Mouse (Mus musculus) G1E (cell line): ENCODE data around the gene Slc2a4. TPM values are rescaled to one million over a fixed set of nuclear protein-coding genes. Genes with fewer than 3 reads are reported as not detected.
A peak's percentile ranks its signal among the peaks of the same experiment; 100 is the strongest.

Experiments
- ATAC-seq: 2 replicates; pipeline ENCODE4 v1.8.0; 2016; ENCODE audit warnings: mild to moderate bottlenecking; ENCODE audit not compliant: insufficient number of reproducible peaks, poor library complexity, low FRiP score, severe bottlenecking; ENCODE audit errors: extremely low read depth
- DNase-seq: peaks from one replicate; pipeline ENCODE4 v3.0.0; 2012; ENCODE audit warnings: low spot score
- H3K27me3 ChIP-seq: 2 replicates; pipeline ENCODE4 v1.6.1; 2012; ENCODE audit warnings: mild to moderate bottlenecking, low read length, inconsistent platforms; ENCODE audit not compliant: insufficient read depth
- H3K36me3 ChIP-seq: replicated peaks from 2 replicates; pipeline ENCODE3; 2012; ENCODE audit warnings: mild to moderate bottlenecking, inconsistent platforms
- H3K4me1 ChIP-seq: 2 replicates; pipeline ENCODE4 v1.6.1; 2012; ENCODE audit warnings: low read depth, low read length, inconsistent platforms, mixed read lengths; ENCODE audit not compliant: insufficient read depth
- H3K4me3 ChIP-seq: 2 replicates; pipeline ENCODE4 v1.5.1; 2012; ENCODE audit warnings: low read depth, mild to moderate bottlenecking, inconsistent platforms, low read length, moderate library complexity, mixed read lengths
- H3K9me3 ChIP-seq: replicated peaks from 2 replicates; pipeline ENCODE4 v1.6.1; 2012; ENCODE audit warnings: inconsistent platforms
- CTCF ChIP-seq: IDR thresholded peaks from 2 replicates; pipeline ENCODE4 v1.5.1; 2012; ENCODE audit warnings: low read depth, low read length, inconsistent platforms, mixed read lengths
- GATA1 ChIP-seq: IDR thresholded peaks from 2 replicates; pipeline ENCODE4 v1.6.1; 2012; ENCODE audit warnings: borderline replicate concordance, low read length, inconsistent platforms, mixed read lengths
- GATA2 ChIP-seq: IDR thresholded peaks from 2 replicates; pipeline ENCODE4 v1.6.1; 2012; ENCODE audit warnings: low read depth, low read length, inconsistent platforms, borderline replicate concordance
- POLR2AphosphoS5 ChIP-seq: IDR thresholded peaks from 2 replicates; pipeline ENCODE4 v1.6.1; 2012; ENCODE audit warnings: low read depth, low read length, inconsistent platforms; ENCODE audit not compliant: insufficient replicate concordance
- TAL1 ChIP-seq: conservative IDR thresholded peaks from 2 replicates; pipeline ENCODE4 v1.6.1; 2012; ENCODE audit warnings: low read depth, low read length, inconsistent platforms, mixed read lengths
- polyA plus RNA-seq: library from polyadenylated mRNA; stranded (reverse); fragments of >175 nt; gene quantifications from 2 replicates; pipeline ENCODE4 v1.2.3, GENCODE M21; 2012
- total RNA-seq, 2 experiments: library from RNA; stranded (forward) in 1 of 2; stranded (reverse) in 1 of 2; fragments of 200-1000 nt in 1 of 2; fragments of >200 nt in 1 of 2; fragmentation: Nextera tagmentation in 1 of 2; gene quantifications; 2 replicates each; pipeline ENCODE4 v1.2.3; 2014 to 2017

The Slc2a4 gene
- total and polyA plus RNA-seq, 3 experiments: 0.16 to 10.6 (median 0.16) TPM

GRCm38 (mm10) chr11:69983377-69983776 is 35.4 kb upstream of the Slc2a4 start:
- peaks cover 63% of the 10 kb centered on the region for H3K36me3 ChIP-seq
- TF ChIP-seq TAL1 (no peak), GATA2 (no peak), GATA1 (no peak), CTCF (no peak), POLR2AphosphoS5 (no peak)
- no peak for ATAC-seq
- H3K9me3 ChIP-seq: no peaks in the 10 kb centered on the region
- H3K4me3 ChIP-seq: no peak overlapping the region; the same call in 1 of the 2 replicates
- H3K4me1 ChIP-seq: peaks cover 34% of the 10 kb centered on the region
- DNase-seq: no peak
- no peaks in the 10 kb centered on the region for H3K27me3 ChIP-seq

- peaks cover 63% of the 10 kb centered on the region for H3K36me3 ChIP-seq
- DNase-seq (no peak), ATAC-seq (no peak)
- no peaks in the 10 kb centered on the region for H3K9me3 ChIP-seq
- TF ChIP-seq GATA1 (no peak), TAL1 (no peak), POLR2AphosphoS5 (no peak), GATA2 (no peak), CTCF (no peak)
- peak overlapping the region; percentile 50; the same call in 1 of the 2 replicates for H3K4me3 ChIP-seq
- no peaks in the 10 kb centered on the region for H3K27me3 ChIP-seq
- H3K4me1 ChIP-seq: peaks cover 34% of the 10 kb centered on the region
These were observed 34.9 kb upstream of the Slc2a4 start for GRCm38 (mm10) chr11:69982877-69983276.

GRCm38 (mm10) chr11:69982225-69982624 is 34.2 kb upstream of the Slc2a4 start, which contains the start of gene Elp5:
Gene Elp5, minus strand, starts transcription at chr11:69982517.
- ATAC-seq (no peak), DNase-seq (no peak)
- no peaks in the 10 kb centered on the region for H3K27me3 ChIP-seq
- H3K9me3 ChIP-seq: no peaks in the 10 kb centered on the region
- peak within 1 kb of the TSS; percentile 79 for H3K4me3 ChIP-seq
- H3K36me3 ChIP-seq: peaks cover 62% of the 10 kb centered on the region
- peaks cover 34% of the 10 kb centered on the region for H3K4me1 ChIP-seq
- no peak for TF ChIP-seq CTCF
- TF ChIP-seq GATA1: no peak
- no peak for TF ChIP-seq GATA2
- TF ChIP-seq TAL1: no peak
- TF ChIP-seq POLR2AphosphoS5: no peak

GRCm38 (mm10) chr11:69981141-69981762 is 33.3 kb upstream of the Slc2a4 start, which contains the start of gene Ctdnep1:
Gene Ctdnep1, plus strand, starts transcription at chr11:69981156.
- H3K27me3 ChIP-seq: no peaks in the 10 kb centered on the region
- H3K4me1 ChIP-seq: peaks cover 34% of the 10 kb centered on the region
- H3K9me3 ChIP-seq: no peaks in the 10 kb centered on the region
- H3K4me3 ChIP-seq: peak within 1 kb of the TSS; percentile 79
- no peak for DNase-seq
- ATAC-seq: no peak
- TF ChIP-seq CTCF (no peak), TAL1 (no peak), POLR2AphosphoS5 (no peak), GATA2 (no peak), GATA1 (no peak)
- H3K36me3 ChIP-seq: peaks cover 62% of the 10 kb centered on the region

- TF ChIP-seq POLR2AphosphoS5: no peak
- Histone ChIP-seq H3K36me3 (peaks cover 63% of the 10 kb centered on the region), H3K4me3 (peak overlapping the region; percentile 79), H3K9me3 (no peaks in the 10 kb centered on the region), H3K27me3 (no peaks in the 10 kb centered on the region), H3K4me1 (peaks cover 34% of the 10 kb centered on the region)
- peak; percentile 90 for ATAC-seq
- peak; percentile 90 for DNase-seq
These were observed 32.5 kb upstream of the Slc2a4 start for GRCm38 (mm10) chr11:69980196-69981140.

GRCm38 (mm10) chr11:69979827-69980195 is 31.8 kb upstream of the Slc2a4 start:
- Histone ChIP-seq H3K36me3 (peaks cover 63% of the 10 kb centered on the region), H3K9me3 (no peaks in the 10 kb centered on the region), H3K4me3 (peak overlapping the region; percentile 79), H3K27me3 (no peaks in the 10 kb centered on the region), H3K4me1 (peaks cover 30% of the 10 kb centered on the region)
- DNase-seq (no peak), ATAC-seq (no peak)
- no peak for TF ChIP-seq GATA2
- TF ChIP-seq TAL1: no peak
- no peak for TF ChIP-seq POLR2AphosphoS5
- TF ChIP-seq CTCF: no peak
- no peak for TF ChIP-seq GATA1
